Mouse (Mus musculus) kidney, embryonic 15.5 days (tissue): Measurements from ENCODE around the gene Rspry1. TPM values are rescaled to one million over a fixed set of nuclear protein-coding genes. Genes with fewer than 3 reads are reported as not detected.
A peak's percentile ranks its signal among the peaks of the same experiment; 100 is the strongest.

ENCODE experiments used
- ATAC-seq: fragments of 200-750 bp; cut with Nextera tagmentation; replicated peaks from 2 replicates; pipeline ENCODE4 v1.8.0; 2017; ENCODE audit warnings: moderate TSS enrichment; ENCODE audit not compliant: low FRiP score
- H3K27ac ChIP-seq: fragments of 300-500 bp; sonication (generic); 2 replicates; pipeline ENCODE4 v1.5.1; 2015; ENCODE audit warnings: mild to moderate bottlenecking, inconsistent platforms
- H3K27me3 ChIP-seq: fragments of 300-500 bp; sonication (generic); 2 replicates; pipeline ENCODE4 v1.6.1; 2015; ENCODE audit warnings: inconsistent platforms
- H3K36me3 ChIP-seq: fragments of 300-500 bp; sonication (generic); 2 replicates; pipeline ENCODE4 v1.6.1; 2015; ENCODE audit warnings: inconsistent platforms
- H3K4me1 ChIP-seq: fragments of 300-500 bp; sonication (generic); 2 replicates; pipeline ENCODE4 v1.6.1; 2015; ENCODE audit warnings: inconsistent platforms
- H3K4me2 ChIP-seq: fragments of 300-500 bp; sonication (generic); 2 replicates; pipeline ENCODE4 v1.6.1; 2015; ENCODE audit warnings: moderate library complexity, mild to moderate bottlenecking, inconsistent platforms
- H3K4me3 ChIP-seq: fragments of 300-500 bp; sonication (generic); replicated peaks from 2 replicates; pipeline ENCODE4 v1.5.1; 2015; ENCODE audit warnings: mild to moderate bottlenecking, inconsistent platforms
- H3K9ac ChIP-seq: fragments of 300-500 bp; sonication (generic); 2 replicates; pipeline ENCODE4 v1.6.1; 2015; ENCODE audit warnings: mild to moderate bottlenecking, inconsistent platforms
- H3K9me3 ChIP-seq: fragments of 300-500 bp; sonication (generic); replicated peaks from 2 replicates; pipeline ENCODE4 v1.6.1; 2016; ENCODE audit warnings: inconsistent platforms
- WGBS: fragments of 180-500 bp; shearing (Covaris S2); methylation state at CpG from one replicate; pipeline ENCODE4 v1.1.7; 2015; ENCODE audit warnings: mixed read lengths; 5-methylcytosine and 5-hydroxymethylcytosine counted together
- polyA plus RNA-seq: library from polyadenylated mRNA; unstranded; fragments of >200 nt; fragmentation: Nextera tagmentation; extraction: Ambion mirVana; gene quantifications from 2 replicates; pipeline ENCODE4 v1.2.1, GENCODE M21; 2015

Gene Rspry1
- polyA plus RNA-seq = 38.3 and 39.8 TPM in 2 replicates

DNA sequence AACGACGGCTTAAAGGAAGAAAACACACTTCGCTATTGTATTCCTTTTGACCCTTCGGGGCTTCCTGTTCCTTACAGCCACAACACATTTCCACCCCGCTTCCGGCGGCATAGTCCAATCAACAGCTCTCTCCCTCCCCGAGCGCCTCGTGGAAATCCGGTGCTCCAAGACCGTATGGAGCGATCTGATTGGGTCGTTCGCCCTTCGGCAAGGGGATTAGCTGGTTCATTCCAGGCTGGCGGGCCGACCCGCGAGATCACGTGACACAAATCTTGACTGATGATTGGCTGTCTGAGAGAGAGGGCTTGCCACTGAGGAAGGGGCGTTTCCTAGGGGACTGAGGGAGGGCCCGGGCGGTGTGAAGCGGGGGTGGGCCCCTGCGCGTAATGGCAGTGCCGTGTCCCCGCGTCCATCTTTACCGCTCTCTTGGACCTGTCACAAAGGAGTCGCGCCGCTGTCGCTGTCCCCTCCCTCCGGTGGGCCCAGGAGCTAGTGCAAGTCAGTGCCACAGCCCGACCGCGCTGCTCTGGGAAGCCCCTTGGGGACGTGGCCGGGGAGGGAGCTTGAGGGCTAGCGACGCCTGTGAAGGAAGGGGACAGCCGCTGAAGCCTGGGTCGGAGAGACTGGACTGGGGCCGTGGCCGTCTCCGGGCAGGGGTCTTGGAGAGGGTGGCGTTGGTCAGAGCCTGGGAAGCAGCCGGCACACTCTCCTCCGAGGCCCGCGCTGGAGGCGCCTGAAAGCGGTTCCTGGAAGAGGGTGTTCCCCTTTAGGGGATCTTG, at the start of gene Rspry1, which contains the start of gene Fam192a:
TSS of gene Rspry1 (plus strand) at position 331 of the 779 bp plus-strand sequence.
TSS of gene Fam192a (minus strand) at position 391 of the 779 bp plus-strand sequence.
- Histone ChIP-seq H3K4me2 (peak within 1 kb of the TSS; percentile 78), H3K9me3 (no peaks in the 10 kb centered on the region), H3K4me3 (peak within 1 kb of the TSS; percentile 80), H3K36me3 (no peaks in the 10 kb centered on the region), H3K27ac (peak within 1 kb of the TSS; percentile 94), H3K27me3 (no peaks in the 10 kb centered on the region), H3K4me1 (peaks cover 21% of the 10 kb centered on the region), H3K9ac (peak within 1 kb of the TSS; percentile 92)
- under 1% methylated on average over 55 of the region's 55 CpGs for WGBS
- ATAC-seq = peak; percentile 100

DNA sequence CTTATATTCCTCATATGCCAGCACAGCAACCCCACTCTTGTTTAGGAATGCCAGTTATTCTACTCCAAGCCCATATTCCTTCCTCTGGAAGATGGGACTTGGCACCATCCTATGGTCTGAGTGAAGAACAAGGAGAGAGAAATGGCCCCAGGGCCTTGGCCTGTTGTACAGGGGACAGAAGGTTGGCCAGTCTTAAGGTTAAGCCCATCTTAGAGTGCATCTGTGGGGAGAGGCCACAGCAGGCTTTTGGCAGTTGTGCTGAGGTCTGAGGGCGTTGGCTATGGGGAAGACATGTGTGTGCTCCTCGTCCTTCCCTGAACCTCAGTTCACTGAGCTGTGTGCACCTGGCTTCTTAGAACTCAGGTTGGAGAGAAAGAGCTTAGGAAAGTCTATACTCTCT, 49.0 kb upstream of the Rspry1 start:
- Histone ChIP-seq H3K27ac (no peak overlapping the region), H3K27me3 (no peaks in the 10 kb centered on the region), H3K9ac (no peak overlapping the region), H3K9me3 (no peaks in the 10 kb centered on the region), H3K4me1 (0 out of 2 replicates have a peak, but pooled peaks cover 2% of the 10 kb centered on the region), H3K4me2 (no peak overlapping the region), H3K4me3 (no peak overlapping the region), H3K36me3 (no peaks in the 10 kb centered on the region)
- 95% methylated on average over 2 of the region's 2 CpGs for WGBS
- ATAC-seq = no peak

DNA sequence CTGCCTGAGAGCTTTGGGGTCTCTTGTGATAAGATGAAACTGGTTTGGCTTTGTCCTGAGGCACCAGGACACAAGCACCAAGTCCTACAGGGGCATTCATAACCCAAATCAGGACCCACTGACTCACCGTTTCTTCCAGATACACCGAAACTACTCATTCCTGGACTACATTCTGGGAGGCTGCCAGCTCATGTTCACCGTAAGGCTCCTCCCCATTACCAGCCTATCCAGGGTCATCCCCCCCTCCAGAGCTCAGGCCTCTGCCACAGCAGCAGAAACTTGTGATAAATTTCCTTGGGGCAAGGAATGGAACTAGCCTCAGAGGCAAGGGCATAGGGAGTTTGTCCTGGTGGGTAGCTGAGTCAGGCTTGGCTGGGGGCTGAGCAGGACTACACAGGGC, 44.5 kb upstream of the Rspry1 start:
- no peaks in the 10 kb centered on the region for H3K4me1 ChIP-seq
- WGBS = 61% methylated on average over 3 of the region's 3 CpGs
- ATAC-seq = no peak

DNA sequence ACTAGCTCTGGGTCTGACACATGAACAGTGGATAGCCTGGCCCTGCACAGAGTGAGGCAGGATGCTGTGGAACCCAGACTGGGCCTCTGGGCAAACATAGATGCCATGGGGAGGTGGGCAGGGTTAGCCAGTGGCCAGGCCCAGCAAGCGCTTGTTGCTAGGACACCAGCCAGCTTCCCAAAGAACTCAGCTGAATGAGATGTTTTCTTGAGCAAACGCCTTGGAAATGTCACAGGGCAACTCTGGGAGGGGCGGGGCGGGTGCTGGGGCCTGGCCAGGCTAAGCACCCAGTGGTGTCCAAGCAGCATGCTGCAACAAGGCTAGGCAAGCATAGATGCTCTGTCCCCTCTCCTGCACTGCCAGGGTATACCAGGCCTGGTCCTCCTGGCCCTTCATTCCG, 40.5 kb upstream of the Rspry1 start:
- no peak for ATAC-seq
- Histone ChIP-seq H3K4me2 (no peak overlapping the region), H3K4me1 (peaks cover 4% of the 10 kb centered on the region), H3K4me3 (no peak overlapping the region), H3K9me3 (no peaks in the 10 kb centered on the region), H3K27ac (no peak overlapping the region), H3K27me3 (no peaks in the 10 kb centered on the region), H3K9ac (no peak overlapping the region), H3K36me3 (no peaks in the 10 kb centered on the region)
- 75% methylated on average over 5 of the region's 5 CpGs for WGBS

More for the DNA sequence above, 44.5 kb upstream of the Rspry1 start:
- Histone ChIP-seq H3K9ac (no peak overlapping the region), H3K4me2 (no peak overlapping the region), H3K27me3 (no peaks in the 10 kb centered on the region), H3K4me3 (no peak overlapping the region), H3K9me3 (no peaks in the 10 kb centered on the region), H3K27ac (no peak overlapping the region), H3K36me3 (no peaks in the 10 kb centered on the region)

DNA sequence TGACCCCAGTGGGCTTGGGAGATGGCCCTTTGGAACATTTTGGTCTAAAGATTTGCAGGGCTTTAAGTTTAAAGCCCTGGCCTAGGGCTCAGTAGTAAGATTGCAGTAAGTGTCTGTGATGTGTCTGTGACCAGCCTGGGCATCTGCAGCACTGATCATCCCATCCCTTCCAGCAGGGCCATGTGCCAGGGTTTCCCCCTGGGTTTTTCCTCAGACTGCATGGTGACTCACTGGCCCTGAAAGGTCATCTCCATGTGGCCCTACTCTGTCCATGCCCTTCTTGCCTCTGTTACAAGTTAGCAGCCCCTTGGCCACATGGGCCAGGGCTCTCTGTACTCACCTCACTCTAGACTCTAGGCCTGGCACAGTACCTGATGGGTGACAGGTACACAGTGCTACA, 37.3 kb upstream of the Rspry1 start:
- Histone ChIP-seq H3K4me3 (no peak overlapping the region), H3K27ac (no peak overlapping the region), H3K4me2 (no peak overlapping the region), H3K27me3 (no peaks in the 10 kb centered on the region), H3K9ac (no peak overlapping the region), H3K9me3 (no peaks in the 10 kb centered on the region), H3K36me3 (no peaks in the 10 kb centered on the region), H3K4me1 (peaks cover 17% of the 10 kb centered on the region)
- no peak for ATAC-seq

DNA sequence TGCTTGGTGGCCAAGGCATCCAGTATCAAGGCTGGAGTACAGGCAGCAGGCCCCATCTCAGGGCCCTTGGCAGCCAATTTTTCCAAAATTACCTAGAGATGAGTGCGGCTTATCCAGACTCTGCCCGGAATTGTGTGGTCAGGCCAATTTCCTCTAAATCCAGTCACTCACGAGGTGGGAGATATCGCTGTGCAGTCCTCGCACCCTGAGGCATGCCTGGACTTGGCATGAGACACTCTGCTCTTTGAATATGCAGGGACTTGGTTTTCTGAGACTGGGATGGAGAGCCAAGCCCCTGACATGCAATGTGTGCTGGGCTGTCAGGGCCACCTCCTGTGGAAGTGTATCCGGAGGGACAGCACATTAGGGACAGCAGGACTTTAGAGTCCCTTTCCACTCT, 35.7 kb upstream of the Rspry1 start:
- H3K27me3 ChIP-seq = no peaks in the 10 kb centered on the region
- ATAC-seq = no peak
- H3K36me3 ChIP-seq = no peaks in the 10 kb centered on the region
- no peak overlapping the region for H3K4me3 ChIP-seq
- no peak overlapping the region for H3K9ac ChIP-seq
- WGBS = 68% methylated on average over 6 of the region's 6 CpGs
- peak overlapping the region; percentile 29; the same call in 1 of the 2 replicates for H3K27ac ChIP-seq
- no peak overlapping the region for H3K4me2 ChIP-seq
- H3K9me3 ChIP-seq = no peaks in the 10 kb centered on the region
- peaks cover 21% of the 10 kb centered on the region for H3K4me1 ChIP-seq

DNA sequence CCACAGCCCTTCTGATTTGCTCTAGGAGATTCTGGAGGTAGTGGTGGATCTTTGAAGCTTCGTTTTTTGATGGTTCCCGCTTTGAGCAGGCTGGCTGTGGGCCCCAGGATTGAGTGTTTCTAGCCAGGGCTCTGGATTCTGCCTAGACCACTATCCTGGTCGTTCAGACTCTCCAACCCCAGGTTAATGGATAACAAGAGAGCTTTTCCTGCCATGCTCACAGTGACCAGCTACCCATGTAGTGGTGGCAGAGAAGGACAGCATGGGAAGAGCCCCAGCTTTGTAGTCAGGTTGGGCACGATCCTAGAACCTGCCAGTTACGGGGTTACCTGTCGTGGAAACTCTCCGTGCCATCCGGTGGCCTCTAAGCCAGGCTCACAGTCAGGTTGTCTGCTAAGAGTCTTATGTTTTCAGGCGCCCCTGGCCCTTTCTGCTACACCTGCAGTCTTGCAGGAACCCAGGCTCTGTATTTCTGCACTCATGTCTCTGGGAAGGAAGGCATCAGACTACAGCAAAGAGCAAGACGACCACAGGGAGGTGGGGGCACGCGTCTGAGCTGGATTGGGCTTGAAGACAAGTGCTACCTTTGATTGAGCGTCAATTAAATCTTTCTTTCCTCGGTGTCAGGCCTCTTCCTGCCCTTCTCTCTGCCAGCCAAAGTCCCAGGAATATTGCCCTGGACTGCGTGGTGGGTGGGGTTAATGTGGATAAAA, 35.1 kb upstream of the Rspry1 start:
- Histone ChIP-seq H3K9me3 (no peaks in the 10 kb centered on the region), H3K27ac (peak overlapping the region; percentile 29; the same call in 1 of the 2 replicates), H3K4me3 (no peak overlapping the region), H3K9ac (no peak overlapping the region), H3K27me3 (no peaks in the 10 kb centered on the region), H3K4me1 (peaks cover 21% of the 10 kb centered on the region), H3K4me2 (no peak overlapping the region), H3K36me3 (no peaks in the 10 kb centered on the region)
- 47% methylated on average over 15 of the region's 15 CpGs for WGBS
- ATAC-seq = peak; percentile 55; the same call in 1 of the 2 replicates

DNA sequence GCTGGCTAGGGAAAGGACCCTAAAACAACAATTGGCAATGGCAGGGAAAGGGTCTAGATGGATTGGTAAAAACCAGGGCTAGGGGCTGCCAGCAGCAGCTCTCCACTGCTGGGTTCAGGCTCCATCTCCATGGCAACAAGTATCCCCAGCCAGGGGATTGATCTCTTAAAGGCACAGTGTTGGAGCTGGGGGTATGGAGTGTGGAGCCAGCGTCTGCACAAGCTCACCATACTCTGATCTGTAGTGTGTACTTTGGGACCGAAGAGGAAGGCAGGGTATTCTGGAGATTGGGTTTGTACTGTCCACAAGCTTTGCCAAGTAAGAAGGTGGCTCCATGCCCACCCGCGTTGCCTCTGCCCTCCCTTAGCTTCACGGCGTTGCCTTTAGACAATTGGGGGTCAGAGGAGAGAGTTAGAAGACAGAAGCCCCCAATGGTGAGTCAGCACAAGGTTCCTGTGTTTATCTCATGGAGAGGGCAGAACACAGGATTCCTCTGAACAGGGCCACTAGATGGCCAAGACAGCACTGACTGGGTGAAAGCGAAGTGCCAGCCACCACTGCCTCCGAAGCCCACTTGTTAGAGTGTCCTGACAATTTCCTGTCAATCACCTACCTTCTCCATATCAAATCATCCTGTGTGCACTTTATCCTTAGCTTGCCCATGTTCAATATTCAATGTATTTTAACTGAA, 34.4 kb upstream of the Rspry1 start:
- Histone ChIP-seq H3K27ac (no peak overlapping the region), H3K36me3 (0 out of 2 replicates have a peak, but pooled peaks cover 6% of the 10 kb centered on the region), H3K9me3 (no peaks in the 10 kb centered on the region), H3K27me3 (no peaks in the 10 kb centered on the region), H3K4me1 (peaks cover 21% of the 10 kb centered on the region), H3K4me2 (no peak overlapping the region), H3K4me3 (no peak overlapping the region), H3K9ac (no peak overlapping the region)
- WGBS = 75% methylated on average over 8 of the region's 8 CpGs
- ATAC-seq = no peak; the same call in 1 of the 2 replicates

DNA sequence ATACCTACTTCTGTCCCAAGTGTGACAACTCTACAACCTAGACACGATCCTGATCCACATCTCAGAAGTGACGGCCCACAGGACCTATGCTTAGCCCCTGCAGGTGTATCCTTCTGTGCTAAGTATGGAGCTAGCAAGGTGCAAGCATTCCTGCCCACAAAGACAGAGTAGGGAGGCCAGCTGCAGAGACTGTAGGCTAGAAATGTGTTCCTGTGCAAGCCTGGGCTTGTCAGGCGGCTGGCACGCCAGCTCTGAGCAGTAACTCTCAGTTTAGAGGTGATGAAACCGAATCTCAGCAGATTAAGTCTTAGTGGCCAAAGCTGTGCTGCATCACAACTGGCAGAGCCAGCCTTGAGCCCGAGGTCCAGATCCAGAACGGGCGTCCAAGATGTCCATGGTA, 33.6 kb upstream of the Rspry1 start:
- no peaks in the 10 kb centered on the region for H3K27me3 ChIP-seq
- H3K27ac ChIP-seq = no peak overlapping the region
- no peak overlapping the region for H3K9ac ChIP-seq
- peaks cover 11% of the 10 kb centered on the region for H3K36me3 ChIP-seq
- H3K4me3 ChIP-seq = no peak overlapping the region
- H3K4me1 ChIP-seq = peaks cover 21% of the 10 kb centered on the region
- no peak overlapping the region for H3K4me2 ChIP-seq
- 90% methylated on average over 8 of the region's 8 CpGs for WGBS
- no peaks in the 10 kb centered on the region for H3K9me3 ChIP-seq
- no peak for ATAC-seq

DNA sequence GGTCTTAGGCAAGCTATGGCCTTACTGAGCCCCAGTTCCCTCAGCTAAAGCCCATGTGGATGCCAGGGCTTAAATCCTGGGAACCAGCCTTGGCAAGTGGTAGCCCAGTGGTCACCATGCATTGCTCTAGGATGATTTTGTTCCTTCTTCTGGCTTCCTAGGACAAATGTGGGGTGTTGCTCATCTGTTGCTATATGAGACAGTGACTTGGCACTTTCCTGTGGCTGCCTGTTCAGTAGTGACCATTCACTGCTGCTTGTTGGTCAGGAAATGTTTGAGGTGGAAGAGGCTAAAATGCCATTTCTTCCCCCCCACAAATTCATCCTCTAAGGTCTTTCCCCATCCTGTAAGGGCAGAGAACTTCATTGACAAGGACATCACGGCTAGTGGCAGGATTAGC, 32.3 kb upstream of the Rspry1 start:
- Histone ChIP-seq H3K9me3 (no peaks in the 10 kb centered on the region), H3K9ac (no peak overlapping the region), H3K27me3 (no peaks in the 10 kb centered on the region), H3K4me2 (no peak overlapping the region), H3K27ac (no peak overlapping the region), H3K36me3 (peaks cover 24% of the 10 kb centered on the region), H3K4me3 (no peak overlapping the region), H3K4me1 (peaks cover 21% of the 10 kb centered on the region)
- ATAC-seq = no peak
- WGBS = 76% methylated on average over 1 of the region's 1 CpGs

DNA sequence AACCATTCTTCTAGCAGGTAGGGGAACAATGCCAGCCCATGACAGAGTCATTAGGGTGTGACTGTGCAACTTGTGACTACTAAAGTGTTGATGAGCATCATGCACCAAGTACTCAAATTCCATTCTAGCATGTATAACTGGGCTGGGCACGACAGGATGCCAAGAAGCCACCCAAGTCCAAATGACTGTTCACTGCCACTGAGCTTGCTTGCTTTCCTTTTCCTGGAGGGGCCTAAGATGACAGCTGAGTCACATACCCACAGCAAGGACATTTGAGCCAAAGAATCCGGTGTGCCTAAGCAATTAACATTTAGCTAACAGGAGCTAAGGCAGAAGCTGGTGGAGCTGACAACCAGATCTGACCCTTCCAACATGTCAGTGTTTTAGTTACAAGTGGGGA, 29.8 kb upstream of the Rspry1 start:
- peaks cover 49% of the 10 kb centered on the region for H3K36me3 ChIP-seq
- WGBS = 61% methylated on average over 2 of the region's 2 CpGs
- no peaks in the 10 kb centered on the region for H3K9me3 ChIP-seq
- no peak overlapping the region for H3K4me3 ChIP-seq
- no peak overlapping the region for H3K9ac ChIP-seq
- H3K4me2 ChIP-seq = no peak overlapping the region
- no peak overlapping the region for H3K27ac ChIP-seq
- H3K27me3 ChIP-seq = no peaks in the 10 kb centered on the region
- ATAC-seq = no peak
- H3K4me1 ChIP-seq = peaks cover 10% of the 10 kb centered on the region
